Mouse (Mus musculus) neural tube, postnatal 0 days (tissue): ENCODE data around the gene Vmn1r197. TPM values are rescaled to one million over a fixed set of nuclear protein-coding genes. Genes with fewer than 3 reads are reported as not detected.

ENCODE experiments used
- polyA plus RNA-seq: library from polyadenylated mRNA; unstranded; fragments of >200 nt; fragmentation: Nextera tagmentation; extraction: Ambion mirVana; gene quantifications from 2 replicates; pipeline ENCODE4 v1.2.1, GENCODE M21; 2015

Gene Vmn1r197
- polyA plus RNA-seq, result not detected in 2 replicates

DNA sequence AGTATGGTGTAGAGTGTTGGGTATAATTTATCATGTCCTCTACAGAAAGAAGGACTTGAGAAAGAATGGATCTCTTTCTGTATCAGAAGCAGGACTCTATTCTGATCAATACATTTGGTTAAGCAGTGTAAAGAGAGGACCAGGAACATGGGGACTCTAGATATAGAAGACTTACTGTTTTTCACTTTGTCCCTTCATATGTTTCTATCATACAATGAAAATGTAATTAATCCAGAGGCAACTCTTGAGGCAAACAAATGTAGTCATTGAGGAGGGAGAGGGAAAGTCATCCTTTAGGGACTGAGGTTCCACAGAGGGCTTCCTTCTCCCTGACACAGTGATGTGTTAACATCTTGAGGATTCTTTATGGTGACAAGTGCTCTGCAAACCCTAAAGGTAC is at the start of gene Vmn1r197:
Gene Vmn1r197 (plus strand): TSS at position 301 of the 400 bp plus-strand sequence.

GRCm38 (mm10) chr13:22289620-22290019 is 34.8 kb upstream of the Vmn1r197 start, which contains the start of gene Vmn1r196:
Gene Vmn1r196, plus strand, starts transcription at chr13:22289920.

GRCm38 (mm10) chr13:22350064-22350463 is 25.7 kb downstream of the Vmn1r197 start, which contains the start of gene Vmn1r198:
Gene Vmn1r198, plus strand, starts transcription at chr13:22350364.

GRCm38 (mm10) chr13:22379518-22379917 is 55.1 kb downstream of the Vmn1r197 start, which contains the start of gene Vmn1r199:
Gene Vmn1r199, plus strand, starts transcription at chr13:22379818.

Other genes starting within 250 kb of the Vmn1r197 start
- gene Vmn1r188, start 240.1 kb upstream of the Vmn1r197 start, polyA plus RNA-seq, result not detected in 2 replicates
- not detected in 2 replicates for gene Vmn1r189, start 218.8 kb upstream of the Vmn1r197 start, polyA plus RNA-seq
- not detected in 2 replicates for gene Vmn1r191, start 140.6 kb upstream of the Vmn1r197 start, polyA plus RNA-seq
- not detected in 2 replicates for gene Vmn1r192, start 133.4 kb upstream of the Vmn1r197 start, polyA plus RNA-seq
- gene Vmn1r193, start 101.4 kb upstream of the Vmn1r197 start, polyA plus RNA-seq, result not detected in 2 replicates
- not detected in 2 replicates for gene Vmn1r194, start 80.4 kb upstream of the Vmn1r197 start, polyA plus RNA-seq
- not detected in 2 replicates for gene Vmn1r195, start 54.1 kb upstream of the Vmn1r197 start, polyA plus RNA-seq
- gene Vmn1r196, start 34.7 kb upstream of the Vmn1r197 start, polyA plus RNA-seq, result not detected in 2 replicates
- gene Vmn1r198, start 25.8 kb downstream of the Vmn1r197 start, polyA plus RNA-seq, result not detected in 2 replicates
- not detected in 2 replicates for gene Vmn1r199, start 55.2 kb downstream of the Vmn1r197 start, polyA plus RNA-seq
- gene Vmn1r200, start 65.8 kb downstream of the Vmn1r197 start, polyA plus RNA-seq, result 0.04 TPM in 1 of 2 replicates, not detected in the other
- not detected in 2 replicates for gene Vmn1r201, start 147.3 kb downstream of the Vmn1r197 start, polyA plus RNA-seq
- gene Vmn1r202, start 180.8 kb downstream of the Vmn1r197 start, polyA plus RNA-seq, result not detected in 2 replicates
- not detected in 2 replicates for gene Vmn1r203, start 193.5 kb downstream of the Vmn1r197 start, polyA plus RNA-seq
- not detected in 2 replicates for gene Vmn1r204, start 228.6 kb downstream of the Vmn1r197 start, polyA plus RNA-seq